Mouse (Mus musculus) liver, adult 2 months (tissue): ENCODE data around the gene Cd9. TPM values are rescaled to one million over a fixed set of nuclear protein-coding genes. Genes with fewer than 3 reads are reported as not detected.

Experiments
- DNase-seq: peaks from one replicate; pipeline ENCODE4 v3.0.0-alpha.2; 2011; ENCODE audit warnings: low read depth, low spot score; ENCODE audit errors: extremely low read depth
- H3K27ac ChIP-seq: fragments of 200-500 bp; replicated peaks from 2 replicates; pipeline ENCODE4 v1.5.1; 2012; ENCODE audit warnings: low read depth, mild to moderate bottlenecking, control low read depth, inconsistent platforms, low read length; ENCODE audit not compliant: insufficient read depth
- H3K27me3 ChIP-seq: fragments of 200-500 bp; 2 replicates; pipeline ENCODE4 v1.6.1; 2012; ENCODE audit warnings: mild to moderate bottlenecking, moderate library complexity, low read length, inconsistent platforms; ENCODE audit not compliant: control insufficient read depth, insufficient read depth
- H3K36me3 ChIP-seq: fragments of 200-500 bp; 2 replicates; pipeline ENCODE4 v1.6.1; 2012; ENCODE audit warnings: low read length, inconsistent platforms; ENCODE audit not compliant: control insufficient read depth, insufficient read depth
- H3K4me1 ChIP-seq: fragments of 200-500 bp; 2 replicates; pipeline ENCODE4 v1.6.1; 2011; ENCODE audit warnings: low read length; ENCODE audit not compliant: control insufficient read depth, insufficient read depth
- H3K4me3 ChIP-seq: fragments of 200-500 bp; 2 replicates; pipeline ENCODE4 v1.5.1; 2011; ENCODE audit warnings: low read depth, mild to moderate bottlenecking, control low read depth, low read length, moderate library complexity; ENCODE audit not compliant: insufficient read depth
- H3K79me2 ChIP-seq: fragments of 200-500 bp; 2 replicates; pipeline ENCODE4 v1.6.1; 2012; ENCODE audit warnings: inconsistent platforms, mild to moderate bottlenecking, low read length, moderate library complexity; ENCODE audit not compliant: control insufficient read depth, insufficient read depth
- H3K9ac ChIP-seq: fragments of 200-500 bp; 2 replicates; pipeline ENCODE4 v1.6.1; 2012; ENCODE audit warnings: low read depth, mild to moderate bottlenecking, control low read depth, inconsistent platforms, low read length
- CTCF ChIP-seq: fragments of 200-500 bp; IDR thresholded peaks from 2 replicates; pipeline ENCODE4 v1.5.1; 2011; ENCODE audit warnings: low read depth, low read length, control low read depth
- POLR2A ChIP-seq: fragments of 200-500 bp; IDR thresholded peaks from 2 replicates; pipeline ENCODE4 v1.6.1; 2011; ENCODE audit warnings: low read length, control low read depth; ENCODE audit not compliant: insufficient read depth; ENCODE audit errors: extremely low read depth
- WGBS: fragments of 180-500 bp; shearing (Covaris S2); methylation state at CpG from one replicate; pipeline ENCODE4 v1.1.7; 2018; 5-methylcytosine and 5-hydroxymethylcytosine counted together
- polyA plus RNA-seq: library from polyadenylated mRNA; depleted of rRNA; stranded (reverse); fragments of >200 nt; gene quantifications from 2 replicates; pipeline ENCODE4 v1.2.3, GENCODE M21; 2012
- total RNA-seq: library from RNA; depleted of rRNA; stranded (reverse); fragments of >200 nt; gene quantifications from 2 replicates; pipeline ENCODE4 v1.2.3, GENCODE M21; 2014

The Cd9 gene
- total and polyA plus RNA-seq, 2 experiments: 17.4 to 33.7 TPM

GRCm38 (mm10) chr6:125493147-125493546, 1.4 kb downstream of the Cd9 start:
- peaks cover 14% of the 10 kb centered on the region; the same call in 1 of the 2 replicates for H3K79me2 ChIP-seq
- TF ChIP-seq CTCF (no peak), POLR2A (no peak)
- WGBS: 68% methylated on average over 5 of the region's 5 CpGs
- no peak overlapping the region; the same call in 1 of the 2 replicates for H3K4me3 ChIP-seq
- no peak overlapping the region for H3K9ac ChIP-seq
- H3K27me3 ChIP-seq: no peaks in the 10 kb centered on the region
- H3K4me1 ChIP-seq: peaks cover 11% of the 10 kb centered on the region
- DNase-seq: no peak
- no peaks in the 10 kb centered on the region for H3K36me3 ChIP-seq
- H3K27ac ChIP-seq: no peak overlapping the region

GRCm38 (mm10) chr6:125492664-125493063, 1.9 kb downstream of the Cd9 start:
- H3K4me1 ChIP-seq: peaks cover 11% of the 10 kb centered on the region
- H3K27me3 ChIP-seq: no peaks in the 10 kb centered on the region
- no peak overlapping the region for H3K9ac ChIP-seq
- H3K4me3 ChIP-seq: no peak overlapping the region
- TF ChIP-seq POLR2A: no peak
- no peak for TF ChIP-seq CTCF
- 78% methylated on average over 6 of the region's 6 CpGs for WGBS
- H3K27ac ChIP-seq: no peak overlapping the region
- peaks cover 14% of the 10 kb centered on the region; the same call in 1 of the 2 replicates for H3K79me2 ChIP-seq
- no peaks in the 10 kb centered on the region for H3K36me3 ChIP-seq
- DNase-seq: no peak

- H3K79me2 ChIP-seq: peaks cover 17% of the 10 kb centered on the region; the same call in 1 of the 2 replicates
- no peak overlapping the region for H3K9ac ChIP-seq
- H3K27me3 ChIP-seq: no peaks in the 10 kb centered on the region
- H3K27ac ChIP-seq: no peak overlapping the region
- H3K4me1 ChIP-seq: peaks cover 11% of the 10 kb centered on the region
- no peaks in the 10 kb centered on the region for H3K36me3 ChIP-seq
- TF ChIP-seq CTCF (no peak), POLR2A (no peak)
- no peak overlapping the region for H3K4me3 ChIP-seq
- DNase-seq: no peak
- WGBS: 80% methylated on average over 9 of the region's 9 CpGs
Observed at GRCm38 (mm10) chr6:125492033-125492432, 2.6 kb downstream of the Cd9 start.

- Histone ChIP-seq H3K36me3 (no peaks in the 10 kb centered on the region), H3K9ac (no peak overlapping the region), H3K4me1 (peaks cover 14% of the 10 kb centered on the region), H3K27me3 (no peaks in the 10 kb centered on the region), H3K79me2 (peaks cover 21% of the 10 kb centered on the region; the same call in 1 of the 2 replicates), H3K27ac (no peak overlapping the region), H3K4me3 (no peak overlapping the region)
- 72% methylated on average over 10 of the region's 10 CpGs for WGBS
- TF ChIP-seq POLR2A: no peak
- TF ChIP-seq CTCF: no peak
- DNase-seq: no peak
Observed at GRCm38 (mm10) chr6:125491393-125491792, 3.2 kb downstream of the Cd9 start.

GRCm38 (mm10) chr6:125489881-125490559, 4.6 kb downstream of the Cd9 start:
- Histone ChIP-seq H3K27me3 (no peaks in the 10 kb centered on the region), H3K36me3 (no peaks in the 10 kb centered on the region), H3K79me2 (peaks cover 21% of the 10 kb centered on the region; the same call in 1 of the 2 replicates), H3K27ac (no peak overlapping the region), H3K4me3 (no peak overlapping the region), H3K9ac (no peak overlapping the region), H3K4me1 (peaks cover 21% of the 10 kb centered on the region)
- no peak for TF ChIP-seq CTCF
- TF ChIP-seq POLR2A: no peak
- DNase-seq: no peak
- WGBS: 85% methylated on average over 11 of the region's 11 CpGs

GRCm38 (mm10) chr6:125485589-125485988, 9.0 kb downstream of the Cd9 start:
- 0 out of 2 replicates have a peak overlapping the region, but pooled peaks have one; percentile 16 for H3K27ac ChIP-seq
- peaks cover 16% of the 10 kb centered on the region; the same call in 1 of the 2 replicates for H3K79me2 ChIP-seq

More at GRCm38 (mm10) chr6:125485589-125485988, 9.0 kb downstream of the Cd9 start:
- Histone ChIP-seq H3K36me3 (no peaks in the 10 kb centered on the region), H3K9ac (no peak overlapping the region), H3K27me3 (no peaks in the 10 kb centered on the region), H3K4me1 (peaks cover 21% of the 10 kb centered on the region), H3K4me3 (no peak overlapping the region)
- 8% methylated on average over 4 of the region's 4 CpGs for WGBS
- TF ChIP-seq POLR2A: no peak
- no peak for TF ChIP-seq CTCF
- DNase-seq: peak; percentile 87
